Mouse (Mus musculus) lung, adult 2 months (tissue): Measurements from ENCODE around the gene Col4a2.

ENCODE experiments used
- CTCF ChIP-seq: fragments of 200-500 bp; IDR thresholded peaks from 2 replicates; pipeline ENCODE4 v1.5.1; 2011; ENCODE audit warnings: mild to moderate bottlenecking, low read length, control low read depth; ENCODE audit not compliant: insufficient read depth
- POLR2A ChIP-seq: fragments of 200-500 bp; IDR thresholded peaks from 2 replicates; pipeline ENCODE4 v1.6.1; 2011; ENCODE audit warnings: low read depth, mild to moderate bottlenecking, control low read depth, low read length, borderline replicate concordance; ENCODE audit errors: extremely low read depth

DNA sequence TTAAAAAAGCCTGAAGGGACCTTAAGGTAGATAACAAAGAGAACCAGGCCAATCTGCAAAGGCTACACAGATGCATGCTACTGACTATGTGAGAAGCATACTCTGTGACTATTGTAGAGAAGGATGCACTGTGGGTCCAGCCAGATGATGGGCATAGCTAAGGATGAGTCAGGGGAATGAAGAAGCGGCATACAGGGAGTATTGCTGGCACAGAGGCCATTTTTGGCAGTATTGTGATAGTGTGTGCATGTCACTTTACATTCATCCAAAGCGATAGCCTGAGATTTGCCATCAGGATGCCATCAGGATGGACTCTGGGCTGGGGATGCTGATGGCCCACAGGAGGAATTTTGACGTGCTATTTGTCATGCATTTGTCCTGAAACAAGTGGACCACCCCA, 25.5 kb upstream of the Col4a2 start:
- TF ChIP-seq CTCF (no peak), POLR2A (no peak)
